Mouse (Mus musculus): ENCODE measurements at regions not wholly inside any gene's neighbourhood (a gene's known extent, or its start where the extent isn't known, plus 50 kb on each side); places are given as distances from the start of the nearest gene placed in this dataset.

DNA sequence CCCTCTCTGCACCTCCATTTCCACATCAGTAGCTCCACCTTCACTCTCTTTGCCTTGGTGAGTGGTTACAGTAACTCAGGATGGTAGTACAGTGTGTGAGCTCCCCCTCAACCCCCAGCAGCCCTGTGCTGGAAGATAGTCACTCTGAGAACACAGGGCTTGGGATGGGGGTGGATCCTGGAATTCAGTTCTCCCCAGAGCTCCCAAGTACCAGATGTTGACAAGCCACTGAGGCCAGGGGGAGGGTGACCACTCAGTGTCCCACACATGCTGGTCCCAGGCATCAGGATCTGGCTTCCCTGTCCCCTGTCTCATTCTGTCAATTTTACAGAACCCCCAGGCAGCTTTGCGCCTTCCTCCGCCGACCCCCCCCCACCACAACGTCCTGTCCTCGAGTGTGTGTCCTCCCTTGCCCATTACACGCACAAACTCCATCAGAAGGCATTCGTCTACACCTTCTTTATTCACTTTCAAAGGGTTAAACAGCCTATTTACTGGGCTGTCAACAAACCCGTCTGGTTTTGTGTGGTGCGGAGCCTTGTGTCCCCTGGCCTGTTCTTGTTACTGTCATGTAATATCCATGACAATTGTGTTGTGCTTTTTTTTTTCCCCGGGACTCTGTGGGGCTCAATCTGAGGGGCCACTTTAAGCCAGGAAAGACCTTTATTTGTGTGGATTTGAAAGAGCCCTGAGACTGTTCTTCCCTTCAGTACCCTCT lies 194.6 kb upstream of the Irx3 start:
- 53% methylated on average over 10 of the region's 10 CpGs for whole genome bisulfite sequencing
- no peak for ATAC-seq (ENCODE audit: insufficient number of reproducible peaks, insufficient read depth, low FRiP score, low read depth)
- H3K27ac ChIP-seq (ENCODE audit: low read length): no peak overlapping the region
- H3K36me3 ChIP-seq (ENCODE audit: control insufficient read depth, insufficient read depth, low read length): no peaks in the 10 kb centered on the region
- H3K4me1 ChIP-seq (ENCODE audit: control insufficient read depth, insufficient read depth, low read length): peaks cover 7% of the 10 kb centered on the region; the same call in 1 of the 2 replicates
- H3K27me3 ChIP-seq (ENCODE audit: control insufficient read depth, insufficient read depth, low read length): no peaks in the 10 kb centered on the region
- H3K9me3 ChIP-seq (ENCODE audit: control insufficient read depth, low read depth, low read length): no peaks in the 10 kb centered on the region
- H3K4me3 ChIP-seq (ENCODE audit: low read depth, low read length): no peak overlapping the region
- H3K9ac ChIP-seq (replicated peaks; ENCODE audit: low read depth, low read length): no peak overlapping the region
- H3K4me2 ChIP-seq (replicated peaks; ENCODE audit: low read depth, low read length): no peak overlapping the region

DNA sequence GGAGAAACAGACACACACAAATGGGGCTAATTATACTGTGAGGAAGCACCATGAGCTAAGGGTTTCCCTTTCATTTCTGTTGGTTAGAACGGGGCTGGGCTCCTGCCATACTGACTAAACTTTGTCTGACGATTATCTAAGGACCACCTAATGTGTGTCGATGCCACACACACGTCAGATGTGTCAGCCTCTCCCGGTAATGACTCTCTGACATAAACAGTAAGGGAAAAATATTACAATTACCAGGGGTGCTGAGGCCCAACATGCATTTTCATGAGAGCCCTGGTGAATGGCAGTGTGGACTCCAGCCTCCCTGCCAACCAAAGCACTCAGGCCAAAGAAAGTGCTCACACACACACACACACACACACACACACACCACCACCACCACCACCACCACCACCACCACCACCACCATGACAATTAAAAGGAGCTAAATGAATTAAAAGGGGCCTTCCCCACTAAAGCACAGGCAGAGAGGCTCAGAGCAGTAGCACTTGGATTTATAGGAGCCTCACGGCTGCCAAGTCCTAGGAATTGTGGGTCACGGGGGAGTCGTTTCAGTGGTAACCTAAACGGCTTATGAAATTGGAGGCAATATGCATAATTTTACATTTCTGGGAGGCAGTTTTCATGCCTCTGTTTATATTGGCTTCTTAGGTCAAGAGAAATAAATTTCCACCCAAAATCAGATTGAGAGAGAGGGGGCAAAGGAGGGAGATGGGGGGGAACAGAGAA lies 193.7 kb upstream of the Irx3 start:
- WGBS: 49% methylated on average over 9 of the region's 9 CpGs
- H3K9ac ChIP-seq (replicated peaks; ENCODE audit: low read depth, low read length): no peak overlapping the region
- no peak for ATAC-seq (ENCODE audit: insufficient number of reproducible peaks, insufficient read depth, low FRiP score, low read depth)
- H3K4me1 ChIP-seq (ENCODE audit: control insufficient read depth, insufficient read depth, low read length): peaks cover 7% of the 10 kb centered on the region; the same call in 1 of the 2 replicates
- H3K27ac ChIP-seq (ENCODE audit: low read length): no peak overlapping the region
- H3K27me3 ChIP-seq (ENCODE audit: control insufficient read depth, insufficient read depth, low read length): no peaks in the 10 kb centered on the region
- H3K36me3 ChIP-seq (ENCODE audit: control insufficient read depth, insufficient read depth, low read length): no peaks in the 10 kb centered on the region
- no peak overlapping the region for H3K4me2 ChIP-seq (replicated peaks; ENCODE audit: low read depth, low read length)
- H3K4me3 ChIP-seq (ENCODE audit: low read depth, low read length): no peak overlapping the region
- H3K9me3 ChIP-seq (ENCODE audit: control insufficient read depth, low read depth, low read length): no peaks in the 10 kb centered on the region

DNA sequence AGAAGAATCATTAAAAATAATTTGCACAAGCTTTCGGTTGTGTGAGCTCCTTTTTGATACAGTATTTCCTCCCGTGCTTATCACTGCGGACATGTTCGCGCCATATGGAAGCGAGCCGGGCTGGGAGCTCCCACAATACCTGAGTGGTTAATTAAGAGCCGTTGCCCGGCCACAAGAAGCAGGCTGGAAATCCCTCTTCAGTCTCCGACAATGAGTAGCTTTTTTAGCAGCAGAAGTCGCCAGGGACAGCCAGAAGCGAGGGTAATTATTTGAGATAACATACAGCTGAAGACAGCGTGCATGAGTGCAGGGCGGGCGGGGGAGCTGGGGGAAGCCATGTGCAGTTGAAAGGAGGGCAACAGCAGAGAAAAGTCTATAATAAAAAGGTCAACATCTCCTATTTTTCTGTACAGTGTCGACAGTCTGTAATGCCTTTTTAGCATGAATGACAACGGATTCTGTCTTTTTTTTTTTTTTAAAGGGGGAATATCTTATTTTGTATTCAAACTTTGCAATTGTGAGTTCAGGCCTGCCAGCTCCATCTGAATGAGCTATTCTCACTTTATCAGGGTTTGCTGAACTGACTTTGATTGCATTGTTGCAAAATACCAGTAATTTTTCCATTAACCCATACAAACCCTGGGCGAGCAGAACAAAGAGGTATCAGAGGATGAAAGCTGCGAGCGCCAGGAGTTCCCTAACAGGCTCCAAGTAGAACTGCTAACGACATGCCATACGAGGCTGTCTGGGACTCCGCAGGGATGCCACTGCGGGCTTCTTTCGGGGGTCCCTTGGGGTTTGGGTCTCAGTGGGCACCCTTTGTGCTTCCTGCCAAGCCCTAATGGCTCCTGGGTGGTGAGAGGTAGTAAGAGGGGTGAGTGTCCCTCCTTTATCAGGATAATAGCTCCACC lies 189.9 kb upstream of the Irx3 start:
- no peak overlapping the region; the same call in 1 of the 2 replicates for H3K4me2 ChIP-seq (replicated peaks; ENCODE audit: low read depth, low read length)
- no peak overlapping the region for H3K4me3 ChIP-seq (ENCODE audit: low read depth, low read length)

DNA sequence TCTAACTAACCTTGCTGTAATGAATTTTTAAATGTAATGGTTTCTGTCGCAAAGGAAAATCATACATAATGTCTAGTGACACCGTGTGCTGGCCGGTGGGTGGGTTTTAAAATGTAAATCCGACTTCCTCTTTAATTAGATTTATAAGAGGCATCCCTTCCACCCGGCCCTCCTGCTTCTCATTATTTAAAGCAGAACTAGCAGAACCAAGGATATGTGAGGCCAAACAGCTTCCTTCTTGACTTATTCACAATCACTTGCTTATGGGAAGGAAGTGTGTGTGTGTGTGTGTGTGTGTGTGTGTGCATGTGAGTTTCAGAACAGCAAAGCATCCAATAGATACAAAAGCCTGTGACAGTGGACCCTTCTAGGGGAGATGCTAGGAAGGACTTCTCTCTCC lies 189.1 kb upstream of the Irx3 start:
- no peak overlapping the region for H3K4me3 ChIP-seq (ENCODE audit: low read depth, low read length)
- H3K27ac ChIP-seq (ENCODE audit: low read length): no peak overlapping the region
- no peak overlapping the region for H3K9ac ChIP-seq (replicated peaks; ENCODE audit: low read depth, low read length)
- H3K36me3 ChIP-seq (ENCODE audit: control insufficient read depth, insufficient read depth, low read length): no peaks in the 10 kb centered on the region
- no peaks in the 10 kb centered on the region for H3K9me3 ChIP-seq (ENCODE audit: control insufficient read depth, low read depth, low read length)
- no peaks in the 10 kb centered on the region for H3K27me3 ChIP-seq (ENCODE audit: control insufficient read depth, insufficient read depth, low read length)
- no peak overlapping the region for H3K4me2 ChIP-seq (replicated peaks; ENCODE audit: low read depth, low read length)
- ATAC-seq (ENCODE audit: insufficient number of reproducible peaks, insufficient read depth, low FRiP score, low read depth): no peak
- peaks cover 7% of the 10 kb centered on the region; the same call in 1 of the 2 replicates for H3K4me1 ChIP-seq (ENCODE audit: control insufficient read depth, insufficient read depth, low read length)
- 32% methylated on average over 5 of the region's 5 CpGs for WGBS

More for the DNA sequence above, 189.9 kb upstream of the Irx3 start:
- no peak overlapping the region for H3K27ac ChIP-seq (ENCODE audit: low read length)
- no peaks in the 10 kb centered on the region for H3K9me3 ChIP-seq (ENCODE audit: control insufficient read depth, low read depth, low read length)
- ATAC-seq (ENCODE audit: insufficient number of reproducible peaks, insufficient read depth, low FRiP score, low read depth): no peak
- no peak overlapping the region for H3K9ac ChIP-seq (replicated peaks; ENCODE audit: low read depth, low read length)
- no peaks in the 10 kb centered on the region for H3K27me3 ChIP-seq (ENCODE audit: control insufficient read depth, insufficient read depth, low read length)
- 43% methylated on average over 25 of the region's 25 CpGs for whole genome bisulfite sequencing
- H3K4me1 ChIP-seq (ENCODE audit: control insufficient read depth, insufficient read depth, low read length): peaks cover 7% of the 10 kb centered on the region; the same call in 1 of the 2 replicates
- no peaks in the 10 kb centered on the region for H3K36me3 ChIP-seq (ENCODE audit: control insufficient read depth, insufficient read depth, low read length)

DNA sequence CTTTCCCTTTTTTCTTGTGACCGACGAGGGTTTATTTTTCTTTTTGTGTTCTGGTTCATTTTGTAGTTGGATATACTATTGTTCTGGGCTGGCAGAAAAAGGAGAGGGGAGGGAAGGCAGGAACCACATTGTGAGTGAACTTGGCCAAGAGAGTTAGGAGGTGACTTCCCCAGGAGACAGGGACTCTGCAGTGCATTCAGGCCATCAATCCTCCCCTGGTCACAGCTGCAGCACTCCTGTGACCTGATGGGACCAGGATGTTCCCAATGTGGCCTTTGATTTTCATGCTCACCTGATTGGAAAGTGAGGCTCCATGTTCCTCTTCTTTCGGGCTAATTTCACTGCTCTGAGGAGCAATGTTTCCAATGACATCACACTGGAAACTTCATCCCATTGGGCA lies 188.2 kb upstream of the Irx3 start:
- WGBS: 73% methylated on average over 3 of the region's 3 CpGs
- H3K9ac ChIP-seq (replicated peaks; ENCODE audit: low read depth, low read length): no peak overlapping the region
- peaks cover 7% of the 10 kb centered on the region; the same call in 1 of the 2 replicates for H3K4me1 ChIP-seq (ENCODE audit: control insufficient read depth, insufficient read depth, low read length)
- no peak overlapping the region for H3K4me3 ChIP-seq (ENCODE audit: low read depth, low read length)
- no peaks in the 10 kb centered on the region for H3K9me3 ChIP-seq (ENCODE audit: control insufficient read depth, low read depth, low read length)
- no peak overlapping the region for H3K4me2 ChIP-seq (replicated peaks; ENCODE audit: low read depth, low read length)
- no peaks in the 10 kb centered on the region for H3K36me3 ChIP-seq (ENCODE audit: control insufficient read depth, insufficient read depth, low read length)
- no peak for ATAC-seq (ENCODE audit: insufficient number of reproducible peaks, insufficient read depth, low FRiP score, low read depth)
- H3K27me3 ChIP-seq (ENCODE audit: control insufficient read depth, insufficient read depth, low read length): no peaks in the 10 kb centered on the region
- H3K27ac ChIP-seq (ENCODE audit: low read length): no peak overlapping the region

DNA sequence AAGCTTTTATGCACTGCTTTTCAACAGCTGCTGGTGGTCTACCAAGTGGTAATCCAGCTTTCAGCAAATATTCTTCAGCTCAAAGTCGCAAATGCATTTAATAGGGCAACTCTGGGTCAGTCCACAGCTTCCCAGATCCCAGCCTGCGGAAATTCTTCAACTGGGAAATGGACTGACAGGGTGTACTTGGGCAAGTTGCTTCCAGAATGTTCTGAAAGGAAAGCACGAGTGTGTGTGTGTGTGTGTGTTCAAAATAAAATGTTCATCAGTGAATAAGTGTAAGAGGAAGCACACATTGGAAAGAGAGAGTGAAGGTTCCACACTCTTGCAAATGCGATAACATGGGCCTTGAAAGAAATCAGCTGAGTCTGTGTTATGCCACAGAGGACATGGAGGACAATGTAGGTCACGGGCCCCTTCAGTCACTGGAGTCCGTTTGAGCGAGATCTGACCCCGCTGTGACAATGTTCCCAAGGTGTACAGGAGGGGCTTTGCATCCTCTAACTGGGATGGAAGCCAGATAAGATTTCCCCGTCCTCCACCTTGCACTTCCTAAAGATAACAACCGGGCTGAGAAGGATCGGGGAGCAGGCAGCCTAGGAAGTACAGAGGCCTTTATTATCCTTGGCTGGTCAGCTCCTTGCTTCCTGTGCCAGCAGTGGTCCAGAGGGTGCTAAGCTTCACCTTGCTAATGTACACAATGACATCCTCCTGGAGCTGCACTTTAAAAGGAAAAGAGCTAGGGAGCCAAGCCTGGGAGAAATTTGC lies 187.2 kb upstream of the Irx3 start:
- H3K9me3 ChIP-seq (ENCODE audit: control insufficient read depth, low read depth, low read length): no peaks in the 10 kb centered on the region
- no peak overlapping the region for H3K4me2 ChIP-seq (replicated peaks; ENCODE audit: low read depth, low read length)
- H3K27me3 ChIP-seq (ENCODE audit: control insufficient read depth, insufficient read depth, low read length): no peaks in the 10 kb centered on the region
- no peak overlapping the region for H3K27ac ChIP-seq (ENCODE audit: low read length)
- WGBS: 62% methylated on average over 11 of the region's 11 CpGs
- ATAC-seq (ENCODE audit: insufficient number of reproducible peaks, insufficient read depth, low FRiP score, low read depth): no peak
- no peak overlapping the region for H3K4me3 ChIP-seq (ENCODE audit: low read depth, low read length)
- no peaks in the 10 kb centered on the region for H3K36me3 ChIP-seq (ENCODE audit: control insufficient read depth, insufficient read depth, low read length)
- peaks cover 7% of the 10 kb centered on the region; the same call in 1 of the 2 replicates for H3K4me1 ChIP-seq (ENCODE audit: control insufficient read depth, insufficient read depth, low read length)
- H3K9ac ChIP-seq (replicated peaks; ENCODE audit: low read depth, low read length): no peak overlapping the region

DNA sequence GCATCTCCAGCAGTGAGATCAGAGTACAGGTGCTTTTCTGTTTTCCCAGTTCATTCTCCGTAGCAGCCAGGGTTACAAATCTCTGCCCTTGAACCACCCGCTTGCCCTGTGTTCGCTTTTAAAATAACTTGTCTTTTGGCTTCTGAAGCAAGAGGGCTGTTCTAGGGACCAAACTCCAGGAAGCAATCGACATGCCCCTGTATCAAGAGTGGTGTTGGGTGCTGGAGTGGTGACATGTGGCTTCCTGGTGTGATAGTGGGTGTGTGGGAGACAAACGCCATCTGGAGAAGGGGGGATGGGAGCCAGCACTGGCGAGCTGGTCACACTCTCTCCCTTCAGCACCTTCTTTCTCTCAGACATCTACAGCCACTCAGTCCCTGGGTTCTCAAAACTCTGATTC lies 186.0 kb upstream of the Irx3 start:
- no peak for ATAC-seq (ENCODE audit: insufficient number of reproducible peaks, insufficient read depth, low FRiP score, low read depth)
- Histone ChIP-seq H3K4me2 (replicated peaks; ENCODE audit: low read depth, low read length) (no peak overlapping the region), H3K4me1 (ENCODE audit: control insufficient read depth, insufficient read depth, low read length) (no peaks in the 10 kb centered on the region; the same call in 1 of the 2 replicates), H3K4me3 (ENCODE audit: low read depth, low read length) (no peak overlapping the region), H3K27me3 (ENCODE audit: control insufficient read depth, insufficient read depth, low read length) (no peaks in the 10 kb centered on the region), H3K36me3 (ENCODE audit: control insufficient read depth, insufficient read depth, low read length) (no peaks in the 10 kb centered on the region), H3K9me3 (ENCODE audit: control insufficient read depth, low read depth, low read length) (no peaks in the 10 kb centered on the region), H3K9ac (replicated peaks; ENCODE audit: low read depth, low read length) (no peak overlapping the region), H3K27ac (ENCODE audit: low read length) (no peak overlapping the region)
- WGBS: 57% methylated on average over 6 of the region's 6 CpGs
